Mouse (Mus musculus): Measurements from ENCODE around the gene Pex6.

The Pex6 gene

DNA sequence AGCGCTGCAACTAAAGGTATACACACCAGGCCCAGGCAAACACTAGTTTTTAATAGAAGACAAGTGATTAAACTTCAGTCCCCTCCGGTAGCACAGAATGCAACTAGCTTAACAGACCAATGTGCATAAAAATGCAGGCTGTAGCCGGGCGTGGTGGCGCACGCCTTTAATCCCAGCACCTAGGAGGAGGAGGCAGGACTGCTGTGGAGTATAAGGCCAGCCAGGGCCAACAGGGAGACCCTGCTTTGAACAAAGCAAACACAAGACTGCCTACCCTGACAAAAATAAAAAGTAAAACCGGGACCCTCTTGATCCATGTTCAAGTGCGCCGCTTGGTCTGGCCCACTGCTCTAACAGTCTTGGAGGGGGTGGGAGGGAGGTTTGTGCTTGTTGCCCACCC is 63.8 kb downstream of the Pex6 start:
- no peak for DNase-seq (ENCODE audit: low spot score)

All from urinary bladder, postnatal 10 days (tissue).